Mouse (Mus musculus): Measurements from ENCODE around the gene Foxj3. TPM values are rescaled to one million over a fixed set of nuclear protein-coding genes. Genes with fewer than 3 reads are reported as not detected.

The Foxj3 gene
- polyA plus RNA-seq, 1 experiment, result 48.6 TPM

DNA sequence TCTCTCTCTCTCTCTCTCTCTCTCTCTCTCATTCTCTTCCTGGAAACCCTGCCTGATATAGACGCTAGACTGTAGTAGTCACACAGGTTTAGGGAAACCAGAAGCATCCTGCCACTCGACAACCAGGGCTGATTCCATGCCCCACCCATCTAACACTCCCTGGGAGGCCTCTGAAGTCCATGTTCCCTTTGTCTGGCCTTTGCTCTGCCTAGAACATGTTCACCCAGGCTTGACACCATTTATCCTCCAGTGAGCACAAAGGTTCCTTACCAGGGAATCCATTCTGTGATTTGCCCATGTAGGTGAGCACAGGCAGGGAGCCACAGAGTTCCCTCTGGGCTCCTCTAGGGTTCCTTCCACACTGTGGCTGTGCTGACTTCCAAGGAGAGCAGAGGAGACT lies 121.4 kb downstream of the Foxj3 start:
- peaks cover 10% of the 10 kb centered on the region for H3K4me1 ChIP-seq (ENCODE audit: control insufficient read depth, insufficient read depth, low read length)
- H3K4me3 ChIP-seq (ENCODE audit: insufficient read depth, low read length), result no peak overlapping the region
- TF ChIP-seq POLR2A (IDR thresholded peaks at IDR 0.05; ENCODE audit: low read depth, low read length), result no peak
- TF ChIP-seq CTCF (IDR thresholded peaks at IDR 0.05; ENCODE audit: borderline replicate concordance, insufficient read depth, low read length), result no peak
- no peak overlapping the region for H3K27ac ChIP-seq (ENCODE audit: insufficient read depth, low read length)

DNA sequence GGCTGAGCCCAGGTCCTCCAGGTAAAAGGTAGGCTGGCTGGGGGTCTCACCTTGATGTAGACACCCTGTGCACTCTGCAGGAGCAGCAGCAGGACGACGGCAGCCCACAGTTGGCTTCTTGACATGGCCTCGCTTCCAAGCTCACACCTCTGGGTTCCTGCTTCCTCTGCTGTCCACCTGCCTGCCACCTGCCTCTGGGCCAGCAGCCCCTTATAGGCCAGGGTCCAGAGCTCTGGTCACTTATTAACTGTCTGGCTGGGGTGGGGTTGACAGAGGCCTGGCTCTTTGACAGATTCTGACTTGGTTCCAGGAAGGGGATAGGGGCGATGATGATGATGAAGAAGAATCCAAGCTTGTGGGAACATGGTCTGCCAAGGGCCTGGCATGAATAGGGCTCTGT lies 121.9 kb downstream of the Foxj3 start, which contains the start of gene Guca2b:
Gene Guca2b (minus strand): TSS at position 224 of the 400 bp plus-strand sequence.
- Histone ChIP-seq H3K4me1 (ENCODE audit: control insufficient read depth, insufficient read depth, low read length) (peaks cover 12% of the 10 kb centered on the region), H3K27ac (ENCODE audit: insufficient read depth, low read length) (no peak within 1 kb of the TSS), H3K4me3 (ENCODE audit: insufficient read depth, low read length) (no peak within 1 kb of the TSS)
- no peak for TF ChIP-seq CTCF (IDR thresholded peaks at IDR 0.05; ENCODE audit: borderline replicate concordance, insufficient read depth, low read length)
- no peak for TF ChIP-seq POLR2A (IDR thresholded peaks at IDR 0.05; ENCODE audit: low read depth, low read length)

DNA sequence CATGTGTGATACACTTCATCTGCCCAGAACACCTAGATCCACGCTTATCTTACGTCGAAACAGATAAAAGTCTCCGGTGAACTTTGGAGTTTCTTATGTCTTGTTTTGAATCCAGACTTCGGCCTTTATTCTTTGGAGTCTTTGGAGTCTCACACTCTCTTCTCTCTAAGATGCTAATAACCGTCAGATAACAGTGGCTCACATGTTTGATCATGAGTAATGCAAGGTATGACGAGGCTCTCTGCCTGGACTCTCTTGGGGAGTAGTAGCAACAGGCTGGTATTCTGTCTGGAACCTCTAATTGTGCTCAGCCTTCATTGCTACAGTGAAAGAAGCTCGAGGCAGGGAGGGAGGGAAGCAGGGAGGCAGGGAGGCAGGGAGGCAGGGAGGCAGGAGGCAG lies 123.2 kb downstream of the Foxj3 start:
- Histone ChIP-seq H3K4me1 (ENCODE audit: control insufficient read depth, insufficient read depth, low read length) (peaks cover 12% of the 10 kb centered on the region), H3K27ac (ENCODE audit: insufficient read depth, low read length) (no peak overlapping the region), H3K4me3 (ENCODE audit: insufficient read depth, low read length) (no peak overlapping the region)
- TF ChIP-seq CTCF (IDR thresholded peaks at IDR 0.05; ENCODE audit: borderline replicate concordance, insufficient read depth, low read length) (no peak), POLR2A (IDR thresholded peaks at IDR 0.05; ENCODE audit: low read depth, low read length) (no peak)

DNA sequence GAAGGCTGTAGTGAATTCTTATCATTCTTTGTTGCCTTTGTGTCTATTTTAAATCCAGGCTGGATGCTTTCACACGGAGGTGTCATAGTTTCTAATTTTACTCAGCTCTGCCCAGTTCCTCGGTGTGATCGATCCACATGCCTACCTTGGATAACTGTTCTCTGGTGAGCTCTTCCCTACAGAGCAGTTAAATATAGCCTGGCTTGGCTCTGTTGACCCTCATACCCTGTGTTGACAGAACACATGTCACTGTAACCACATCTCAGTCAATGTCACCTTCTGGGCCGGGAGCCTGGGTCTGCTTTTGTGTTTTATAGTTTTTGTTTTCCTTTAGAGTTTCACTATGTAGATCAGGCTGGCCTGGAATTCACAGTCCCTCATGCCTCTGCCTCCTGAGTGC lies 125.3 kb downstream of the Foxj3 start:
- Histone ChIP-seq H3K4me1 (ENCODE audit: control insufficient read depth, insufficient read depth, low read length) (peaks cover 12% of the 10 kb centered on the region), H3K4me3 (ENCODE audit: insufficient read depth, low read length) (no peak overlapping the region), H3K27ac (ENCODE audit: insufficient read depth, low read length) (no peak overlapping the region)
- TF ChIP-seq CTCF (IDR thresholded peaks at IDR 0.05; ENCODE audit: borderline replicate concordance, insufficient read depth, low read length) (no peak), POLR2A (IDR thresholded peaks at IDR 0.05; ENCODE audit: low read depth, low read length) (no peak)

DNA sequence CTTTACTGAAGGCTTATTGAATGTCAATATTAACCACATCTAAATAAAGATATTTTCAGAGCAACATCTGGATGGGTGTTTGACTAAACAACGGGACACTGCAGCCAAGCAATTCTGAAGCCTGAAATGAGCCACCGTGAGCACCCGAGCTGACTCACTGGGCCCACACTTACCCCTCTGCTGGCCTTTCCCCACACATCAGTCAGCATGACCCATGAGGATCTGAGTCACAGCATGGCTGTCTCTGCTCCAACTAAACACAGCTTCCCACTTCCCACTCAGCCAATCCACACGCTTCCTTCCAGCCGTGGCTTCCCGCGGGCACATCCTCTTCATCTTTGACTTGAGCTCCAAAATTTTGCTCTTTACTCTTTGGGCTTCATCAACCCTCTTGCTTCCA lies 126.2 kb downstream of the Foxj3 start:
- TF ChIP-seq CTCF (IDR thresholded peaks at IDR 0.05; ENCODE audit: borderline replicate concordance, insufficient read depth, low read length) (no peak), POLR2A (IDR thresholded peaks at IDR 0.05; ENCODE audit: low read depth, low read length) (no peak)
- Histone ChIP-seq H3K4me1 (ENCODE audit: control insufficient read depth, insufficient read depth, low read length) (peaks cover 12% of the 10 kb centered on the region), H3K27ac (ENCODE audit: insufficient read depth, low read length) (no peak overlapping the region), H3K4me3 (ENCODE audit: insufficient read depth, low read length) (no peak overlapping the region)

DNA sequence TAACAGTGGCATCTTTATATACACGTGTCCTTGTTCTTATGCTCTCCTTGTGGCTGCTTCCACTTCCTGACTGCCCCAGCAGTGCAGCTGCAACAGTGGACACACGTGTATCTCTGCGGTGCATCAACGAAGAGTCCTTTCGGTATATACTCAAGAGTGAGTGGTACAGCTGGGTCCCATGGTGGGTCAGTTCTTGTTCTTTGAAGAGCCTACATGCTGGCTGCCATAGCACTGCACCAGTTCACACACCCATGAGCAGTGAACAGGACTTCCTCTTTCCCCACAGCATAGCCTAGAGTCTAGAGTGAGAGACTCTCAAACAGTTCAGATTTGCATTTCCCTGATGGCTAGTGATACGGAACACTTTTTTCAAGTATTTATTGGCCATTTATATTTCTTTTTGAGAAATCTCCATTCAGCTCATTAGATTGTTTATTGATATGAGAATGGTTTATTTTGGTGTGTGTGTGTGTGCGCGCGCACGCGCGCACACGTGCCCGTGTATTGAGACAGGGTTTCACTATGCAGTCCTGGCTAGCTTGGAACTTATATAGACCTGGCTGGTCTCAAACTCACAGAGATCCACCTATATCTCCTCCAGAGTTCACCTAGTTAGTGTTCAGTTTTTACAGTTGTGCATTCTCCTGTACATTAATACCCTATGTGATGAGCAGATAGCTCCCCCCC lies 126.7 kb downstream of the Foxj3 start:
- peaks cover 12% of the 10 kb centered on the region for H3K4me1 ChIP-seq (ENCODE audit: control insufficient read depth, insufficient read depth, low read length)
- H3K27ac ChIP-seq (ENCODE audit: insufficient read depth, low read length), result no peak overlapping the region
- TF ChIP-seq CTCF (IDR thresholded peaks at IDR 0.05; ENCODE audit: borderline replicate concordance, insufficient read depth, low read length) (no peak), POLR2A (IDR thresholded peaks at IDR 0.05; ENCODE audit: low read depth, low read length) (no peak)
- H3K4me3 ChIP-seq (ENCODE audit: insufficient read depth, low read length), result no peak overlapping the region

DNA sequence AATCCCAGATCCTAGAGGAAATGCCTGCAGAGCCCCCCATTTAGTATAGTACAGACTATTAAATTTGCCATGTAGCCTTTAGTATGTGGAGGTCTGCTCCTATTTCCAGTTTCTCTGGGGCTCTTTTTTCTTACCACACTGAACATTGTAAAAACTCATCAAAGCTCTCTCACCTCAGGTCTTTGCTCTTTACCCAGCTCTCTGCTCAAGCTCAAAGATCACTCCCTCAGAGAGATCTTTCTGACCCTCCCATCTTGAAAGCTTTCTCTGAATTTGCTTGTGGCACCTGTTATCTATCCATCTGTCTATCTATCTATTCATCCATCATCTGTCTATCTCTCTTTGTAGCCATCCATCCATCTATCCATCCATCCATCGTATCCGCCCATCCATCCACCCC lies 128.4 kb downstream of the Foxj3 start:
- Histone ChIP-seq H3K4me1 (ENCODE audit: control insufficient read depth, insufficient read depth, low read length) (peaks cover 12% of the 10 kb centered on the region), H3K27ac (ENCODE audit: insufficient read depth, low read length) (no peak overlapping the region), H3K4me3 (ENCODE audit: insufficient read depth, low read length) (no peak overlapping the region)
- TF ChIP-seq POLR2A (IDR thresholded peaks at IDR 0.05; ENCODE audit: low read depth, low read length), result no peak
- no peak for TF ChIP-seq CTCF (IDR thresholded peaks at IDR 0.05; ENCODE audit: borderline replicate concordance, insufficient read depth, low read length)

DNA sequence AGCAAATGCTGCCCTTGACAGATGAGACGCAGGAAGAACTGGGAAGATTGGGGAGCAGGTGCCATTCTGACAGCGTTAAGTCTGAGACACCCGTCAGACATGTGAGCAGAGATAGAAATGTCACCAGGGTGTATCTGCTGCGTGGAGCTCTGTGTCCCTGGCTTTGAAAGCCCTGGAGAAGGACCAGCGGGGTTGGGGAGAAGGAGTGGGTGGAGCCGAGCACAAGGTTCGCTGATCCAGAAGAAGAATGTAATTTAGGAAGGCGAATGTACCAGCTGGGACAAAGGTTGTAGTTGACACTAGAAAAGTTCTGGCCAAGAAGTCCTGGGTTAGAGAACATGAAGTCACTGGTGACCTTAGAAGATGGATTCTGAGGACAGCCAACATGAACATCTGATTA lies 129.3 kb downstream of the Foxj3 start:
- Histone ChIP-seq H3K27ac (ENCODE audit: insufficient read depth, low read length) (no peak overlapping the region), H3K4me1 (ENCODE audit: control insufficient read depth, insufficient read depth, low read length) (peaks cover 12% of the 10 kb centered on the region), H3K4me3 (ENCODE audit: insufficient read depth, low read length) (no peak overlapping the region)
- TF ChIP-seq POLR2A (IDR thresholded peaks at IDR 0.05; ENCODE audit: low read depth, low read length), result no peak
- no peak for TF ChIP-seq CTCF (IDR thresholded peaks at IDR 0.05; ENCODE audit: borderline replicate concordance, insufficient read depth, low read length)

DNA sequence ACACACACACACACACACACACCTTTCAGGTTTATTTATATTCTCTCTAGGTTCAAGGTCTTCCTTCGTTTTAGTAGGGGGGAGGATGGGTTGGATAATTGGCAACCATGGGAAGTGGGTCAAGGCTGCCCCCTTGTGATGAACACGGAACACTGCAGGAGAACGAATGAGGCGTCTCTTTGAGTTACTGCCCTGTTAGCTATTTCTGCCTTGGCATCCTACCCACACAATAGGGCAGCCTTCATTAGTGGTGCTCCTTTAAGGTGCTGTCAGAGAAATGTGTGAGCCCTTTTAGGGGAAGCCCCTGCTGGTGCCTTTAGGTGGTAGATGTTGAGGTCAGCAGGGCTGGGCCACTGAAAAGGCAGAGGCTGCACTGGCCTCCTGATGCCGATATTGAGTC lies 130.7 kb downstream of the Foxj3 start:
- TF ChIP-seq POLR2A (IDR thresholded peaks at IDR 0.05; ENCODE audit: low read depth, low read length), result no peak
- peak; percentile 71; the same call in 1 of the 2 replicates for TF ChIP-seq CTCF (IDR thresholded peaks at IDR 0.05; ENCODE audit: borderline replicate concordance, insufficient read depth, low read length)
- Histone ChIP-seq H3K4me1 (ENCODE audit: control insufficient read depth, insufficient read depth, low read length) (peaks cover 7% of the 10 kb centered on the region), H3K4me3 (ENCODE audit: insufficient read depth, low read length) (no peak overlapping the region), H3K27ac (ENCODE audit: insufficient read depth, low read length) (no peak overlapping the region)

DNA sequence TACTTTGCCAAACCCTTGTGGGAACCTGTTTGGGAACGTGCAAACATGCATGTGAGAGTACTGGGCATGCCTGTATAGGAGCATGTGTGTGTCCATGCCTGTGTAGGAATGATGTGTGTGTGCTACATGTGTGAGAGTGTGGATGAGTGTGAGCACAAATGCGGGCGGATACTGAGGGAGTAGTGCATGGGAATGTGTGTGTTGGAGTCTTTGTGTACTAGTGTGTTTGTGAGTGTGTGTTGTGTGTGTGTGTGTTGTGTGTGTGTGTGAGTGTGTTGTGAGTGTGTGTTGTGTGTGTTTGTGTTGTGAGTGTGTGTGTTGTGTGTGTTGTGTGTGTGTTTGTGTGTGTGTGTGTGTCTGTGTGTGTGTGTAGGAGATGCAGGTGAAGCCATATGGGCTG lies 131.4 kb downstream of the Foxj3 start:
- TF ChIP-seq POLR2A (IDR thresholded peaks at IDR 0.05; ENCODE audit: low read depth, low read length) (no peak), CTCF (IDR thresholded peaks at IDR 0.05; ENCODE audit: borderline replicate concordance, insufficient read depth, low read length) (no peak)
- H3K27ac ChIP-seq (ENCODE audit: insufficient read depth, low read length), result no peak overlapping the region
- H3K4me1 ChIP-seq (ENCODE audit: control insufficient read depth, insufficient read depth, low read length), result peaks cover 3% of the 10 kb centered on the region; the same call in 1 of the 2 replicates
- no peak overlapping the region for H3K4me3 ChIP-seq (ENCODE audit: insufficient read depth, low read length)
